Mouse (Mus musculus): Measurements from ENCODE around the gene Dgkg.

DNA sequence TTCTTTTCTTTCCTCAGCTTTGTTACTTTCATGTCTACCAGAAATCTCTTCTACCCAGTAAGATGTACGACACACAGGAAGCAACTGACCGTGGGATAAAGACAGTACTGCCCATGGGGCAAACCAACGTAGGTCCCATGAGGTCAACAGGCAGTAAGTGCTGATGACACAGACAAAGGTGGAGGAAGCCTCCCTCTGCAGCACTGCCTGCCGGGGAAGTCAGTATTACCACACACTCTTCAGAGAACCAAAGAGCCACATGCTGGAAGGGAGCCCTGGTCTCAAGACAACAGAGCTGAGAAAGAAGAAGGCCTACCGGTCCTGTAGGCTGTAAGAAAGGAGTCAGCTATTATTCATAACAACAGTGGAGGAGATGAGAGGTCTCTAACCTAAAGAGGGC is 67.4 kb downstream of the Dgkg start:
- TF ChIP-seq POLR2A (IDR thresholded peaks at IDR 0.05; ENCODE audit: borderline replicate concordance, low read depth, low read length) (no peak), CTCF (IDR thresholded peaks at IDR 0.05; ENCODE audit: low read depth, low read length) (no peak)
